Mouse (Mus musculus) cortical plate, adult 2 months (tissue): ENCODE data around the gene 2310034G01Rik.

Experiments used
- CTCF ChIP-seq: fragments of 200-500 bp; IDR thresholded peaks from 2 replicates; pipeline ENCODE4 v1.5.1; 2011; ENCODE audit warnings: mild to moderate bottlenecking, control low read depth, low read length; ENCODE audit not compliant: insufficient read depth; ENCODE audit errors: extremely low read depth
- POLR2A ChIP-seq: fragments of 200-500 bp; IDR thresholded peaks from 2 replicates; pipeline ENCODE4 v1.6.1; 2011; ENCODE audit warnings: mild to moderate bottlenecking, low read length, control low read depth; ENCODE audit not compliant: insufficient read depth; ENCODE audit errors: extremely low read depth

DNA sequence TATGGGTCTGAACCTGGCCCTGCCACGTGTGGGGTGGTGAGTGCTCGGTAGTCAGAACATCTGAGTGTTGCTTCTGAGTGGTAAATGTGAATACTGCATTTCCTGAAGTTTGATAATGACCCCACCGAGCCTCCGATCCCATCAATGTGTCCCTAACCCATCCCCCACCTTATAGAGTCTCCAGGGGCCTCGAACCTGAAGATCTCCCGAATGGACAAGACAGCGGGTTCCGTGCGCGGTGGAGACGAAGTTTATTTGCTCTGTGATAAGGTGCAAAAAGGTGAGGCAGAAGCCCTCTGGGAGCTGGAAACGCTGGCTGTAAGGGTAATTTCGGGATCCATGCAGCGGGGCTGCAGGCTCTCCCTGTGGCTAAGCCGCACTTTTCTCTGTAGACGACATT lies 42.3 kb downstream of the 2310034G01Rik start:
- TF ChIP-seq POLR2A (no peak), CTCF (no peak)
